Mouse (Mus musculus) urinary bladder, postnatal 10 days (tissue): ENCODE data around the gene Atp1b4.
"Not testable (repeated sequence)": the region's sequence is repeated elsewhere in the genome, so short reads cannot be mapped to it uniquely, and the experiment has no call there.

Source experiments
- DNase-seq: peaks from one replicate; pipeline ENCODE4 v3.0.0; 2022; ENCODE audit warnings: low spot score

Atp1b4 gene

GRCm38 (mm10) chrX:38315884-38316283 lies at the start of gene Atp1b4:
Gene Atp1b4, plus strand, starts transcription at chrX:38316184.
- no peak for DNase-seq

GRCm38 (mm10) chrX:38308597-38308996 lies 7.4 kb upstream of the Atp1b4 start:
- no peak for DNase-seq

GRCm38 (mm10) chrX:38311054-38311453 lies 4.9 kb upstream of the Atp1b4 start:
- no peak for DNase-seq

- DNase-seq: no peak
Observed at GRCm38 (mm10) chrX:38312910-38313625, 2.9 kb upstream of the Atp1b4 start.

- no peak for DNase-seq
Observed at GRCm38 (mm10) chrX:38313626-38314210, 2.3 kb upstream of the Atp1b4 start.

GRCm38 (mm10) chrX:38330695-38331406 lies 14.9 kb downstream of the Atp1b4 start:
- DNase-seq: no peak

- no peak for DNase-seq
Observed at GRCm38 (mm10) chrX:38334329-38335279, 18.6 kb downstream of the Atp1b4 start.

- DNase-seq: no peak
Observed at GRCm38 (mm10) chrX:38362016-38362415, 46.0 kb downstream of the Atp1b4 start.

GRCm38 (mm10) chrX:38364621-38365020 lies 48.6 kb downstream of the Atp1b4 start:
- not testable (repeated sequence) for DNase-seq

- not testable (repeated sequence) for DNase-seq
Observed at GRCm38 (mm10) chrX:38373169-38373568, 57.2 kb downstream of the Atp1b4 start.
